Mouse (Mus musculus) embryonic facial prominence, embryonic 15.5 days (tissue): Measurements from ENCODE around the gene Wbp11. TPM values are rescaled to one million over a fixed set of nuclear protein-coding genes. Genes with fewer than 3 reads are reported as not detected.

ENCODE experiments used
- ATAC-seq: fragments of 200-750 bp; cut with Nextera tagmentation; 2 replicates; pipeline ENCODE4 v1.8.0; 2017; ENCODE audit warnings: low read depth, moderate TSS enrichment; ENCODE audit not compliant: insufficient number of reproducible peaks, low FRiP score, low TSS enrichment
- H3K27ac ChIP-seq: fragments of 300-500 bp; sonication (generic); replicated peaks from 2 replicates; pipeline ENCODE4 v1.5.1; 2015; ENCODE audit warnings: mild to moderate bottlenecking, inconsistent platforms
- H3K27me3 ChIP-seq: fragments of 300-500 bp; sonication (generic); 2 replicates; pipeline ENCODE4 v1.6.1; 2015; ENCODE audit warnings: inconsistent platforms
- H3K36me3 ChIP-seq: fragments of 300-500 bp; sonication (generic); 2 replicates; pipeline ENCODE4 v1.6.1; 2015; ENCODE audit warnings: mild to moderate bottlenecking, inconsistent platforms
- H3K4me1 ChIP-seq: fragments of 300-500 bp; sonication (generic); 2 replicates; pipeline ENCODE4 v1.6.1; 2015; ENCODE audit warnings: inconsistent platforms
- H3K4me2 ChIP-seq: fragments of 300-500 bp; sonication (generic); replicated peaks from 2 replicates; pipeline ENCODE4 v1.6.1; 2015; ENCODE audit warnings: mild to moderate bottlenecking, inconsistent platforms
- H3K4me3 ChIP-seq: fragments of 300-500 bp; sonication (generic); replicated peaks from 2 replicates; pipeline ENCODE4 v1.5.1; 2015; ENCODE audit warnings: mild to moderate bottlenecking, inconsistent platforms
- H3K9ac ChIP-seq: fragments of 300-500 bp; sonication (generic); 2 replicates; pipeline ENCODE4 v1.6.1; 2015; ENCODE audit warnings: inconsistent platforms
- H3K9me3 ChIP-seq: fragments of 300-500 bp; sonication (generic); replicated peaks from 2 replicates; pipeline ENCODE4 v1.6.1; 2016; ENCODE audit warnings: inconsistent platforms
- WGBS: fragments of 180-500 bp; shearing (Covaris S2); methylation state at CpG from one replicate; pipeline ENCODE4 v1.1.7; 2015; 5-methylcytosine and 5-hydroxymethylcytosine counted together
- polyA plus RNA-seq: library from polyadenylated mRNA; unstranded; fragments of >200 nt; fragmentation: Nextera tagmentation; extraction: Ambion mirVana; gene quantifications from 2 replicates; pipeline ENCODE4 v1.2.1, GENCODE M21; 2015

Gene Wbp11
- polyA plus RNA-seq, 1 experiment from 2014 or later = 104 TPM

DNA sequence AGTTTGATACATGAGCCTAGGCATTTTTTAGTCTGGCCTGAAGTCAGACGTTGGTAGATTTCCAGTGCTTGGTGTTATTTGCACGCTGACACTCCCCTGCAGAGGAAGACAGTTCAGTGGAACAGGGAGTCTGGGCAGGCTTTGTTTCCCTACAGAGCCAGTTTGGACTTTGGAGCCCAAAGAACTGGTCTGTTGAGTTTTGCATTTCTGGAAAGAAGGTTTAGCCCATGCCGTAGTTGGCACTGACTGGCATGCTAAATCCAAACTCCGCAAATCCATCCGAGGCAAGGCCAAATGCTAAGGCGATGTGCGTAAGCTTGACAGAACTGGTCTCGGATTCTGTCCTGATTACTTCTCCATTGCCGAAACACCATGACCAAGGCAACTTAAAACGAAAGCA is 16.8 kb downstream of the Wbp11 start:
- no peak overlapping the region for H3K27ac ChIP-seq
- H3K36me3 ChIP-seq = peaks cover 37% of the 10 kb centered on the region
- H3K9me3 ChIP-seq = no peaks in the 10 kb centered on the region
- WGBS = 80% methylated on average over 10 of the region's 10 CpGs
- peaks cover 33% of the 10 kb centered on the region for H3K4me1 ChIP-seq
- H3K9ac ChIP-seq = no peak overlapping the region
- no peak overlapping the region for H3K4me3 ChIP-seq
- no peak for ATAC-seq
- H3K27me3 ChIP-seq = no peaks in the 10 kb centered on the region
- H3K4me2 ChIP-seq = no peak overlapping the region

DNA sequence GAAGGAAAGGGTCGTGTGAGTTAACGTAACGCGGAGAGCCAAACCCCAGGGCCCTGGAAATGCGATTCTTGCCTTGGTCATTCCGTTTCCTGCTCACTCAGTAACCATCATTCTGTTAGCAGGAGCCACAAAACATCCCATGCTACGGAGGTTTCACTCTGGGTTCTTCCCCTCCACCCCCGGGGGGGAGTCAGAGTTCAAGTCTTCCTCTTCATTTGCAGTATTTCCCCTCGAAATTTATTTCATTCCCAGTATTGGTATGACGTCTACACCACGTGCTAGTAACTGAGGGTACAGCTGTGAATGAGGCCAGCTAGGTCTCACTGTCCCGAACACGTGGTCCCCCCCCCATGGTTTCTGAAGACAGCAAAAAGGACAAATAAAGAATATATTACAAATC is 18.4 kb downstream of the Wbp11 start:
- 66% methylated on average over 13 of the region's 13 CpGs for WGBS
- ATAC-seq = no peak
- Histone ChIP-seq H3K4me2 (peak overlapping the region; percentile 95), H3K9me3 (no peaks in the 10 kb centered on the region), H3K9ac (no peak overlapping the region), H3K4me1 (peaks cover 33% of the 10 kb centered on the region), H3K27me3 (no peaks in the 10 kb centered on the region), H3K27ac (no peak overlapping the region), H3K4me3 (peak overlapping the region; percentile 97), H3K36me3 (peaks cover 24% of the 10 kb centered on the region)

DNA sequence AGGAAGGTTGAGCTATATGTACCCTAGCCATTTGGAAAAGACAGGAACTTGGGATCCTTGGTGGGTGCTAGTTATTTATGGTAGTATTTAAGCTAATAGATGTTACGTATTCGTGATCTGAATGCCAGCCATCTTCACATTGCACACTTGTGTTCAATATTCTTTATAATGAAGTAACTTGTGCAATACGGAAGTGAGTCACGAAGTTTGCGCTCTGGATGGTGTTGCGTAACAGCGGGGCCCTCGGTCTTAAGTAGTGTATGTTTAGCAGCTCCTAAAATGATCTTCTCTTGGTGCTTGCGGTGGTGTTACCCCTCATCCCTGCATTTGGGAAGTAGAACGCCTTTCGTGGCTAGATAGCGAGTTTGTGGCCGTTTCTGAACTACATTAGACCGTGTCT is 19.0 kb downstream of the Wbp11 start:
- Histone ChIP-seq H3K27me3 (no peaks in the 10 kb centered on the region), H3K9ac (peak overlapping the region; percentile 58; the same call in 1 of the 2 replicates), H3K4me2 (peak overlapping the region; percentile 95), H3K36me3 (peaks cover 18% of the 10 kb centered on the region), H3K4me1 (peaks cover 33% of the 10 kb centered on the region), H3K27ac (peak overlapping the region; percentile 80), H3K9me3 (no peaks in the 10 kb centered on the region), H3K4me3 (peak overlapping the region; percentile 97)
- WGBS = 24% methylated on average over 14 of the region's 14 CpGs
- no peak for ATAC-seq

DNA sequence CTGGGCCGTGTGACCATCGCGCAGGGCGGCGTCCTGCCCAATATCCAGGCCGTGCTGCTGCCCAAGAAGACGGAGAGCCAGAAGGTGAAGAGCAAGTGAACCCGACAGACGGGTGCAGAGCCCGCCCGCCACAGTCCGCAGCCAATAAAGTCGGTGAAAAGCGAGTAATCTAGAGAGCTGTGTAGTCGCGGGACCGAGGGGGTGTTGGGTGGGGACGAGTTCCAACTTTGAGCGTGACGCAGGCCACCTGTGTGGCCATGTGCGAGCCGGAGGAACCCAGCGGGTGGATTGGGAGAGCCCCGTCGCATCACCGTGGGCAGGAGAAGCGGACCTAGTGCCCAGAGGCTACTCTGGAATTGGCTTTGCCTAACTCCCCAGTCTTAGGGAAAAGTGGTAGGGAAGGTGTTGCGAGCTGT is 19.4 kb downstream of the Wbp11 start:
- under 1% methylated on average over 28 of the region's 28 CpGs for WGBS
- ATAC-seq = no peak
- Histone ChIP-seq H3K9me3 (no peaks in the 10 kb centered on the region), H3K4me3 (peak overlapping the region; percentile 97), H3K9ac (peak overlapping the region; percentile 58), H3K4me1 (peaks cover 33% of the 10 kb centered on the region), H3K27ac (peak overlapping the region; percentile 80), H3K36me3 (peaks cover 14% of the 10 kb centered on the region), H3K27me3 (no peaks in the 10 kb centered on the region), H3K4me2 (peak overlapping the region; percentile 95)

DNA sequence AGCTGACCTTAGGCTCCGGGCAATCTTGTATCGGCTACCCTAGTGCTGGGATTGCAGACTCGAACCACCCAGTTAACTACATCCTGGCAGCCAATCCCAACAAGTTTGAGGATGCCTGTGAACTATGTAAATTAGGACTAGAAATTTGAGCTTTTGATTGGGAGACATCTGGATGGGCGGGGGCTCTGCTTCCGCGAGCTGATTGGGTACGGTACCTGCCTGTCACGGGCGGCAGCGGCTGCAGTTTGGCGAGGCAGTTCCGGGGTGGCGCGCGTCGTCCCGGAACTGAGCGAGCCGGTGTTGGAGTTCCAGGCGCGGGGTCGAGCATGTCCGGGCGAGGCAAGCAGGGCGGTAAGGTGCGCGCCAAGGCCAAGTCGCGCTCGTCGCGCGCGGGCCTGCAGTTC is 20.0 kb downstream of the Wbp11 start, which contains the start of gene H2afj:
TSS of gene H2afj (plus strand) at position 231 of the 404 bp plus-strand sequence.
- no peaks in the 10 kb centered on the region for H3K27me3 ChIP-seq
- H3K4me3 ChIP-seq = peak within 1 kb of the TSS; percentile 97
- H3K4me2 ChIP-seq = peak within 1 kb of the TSS; percentile 95
- H3K36me3 ChIP-seq = peaks cover 9% of the 10 kb centered on the region
- H3K9ac ChIP-seq = peak within 1 kb of the TSS; percentile 58
- no peaks in the 10 kb centered on the region for H3K9me3 ChIP-seq
- ATAC-seq = peak; percentile 87
- WGBS = under 1% methylated on average over 34 of the region's 34 CpGs
- peaks cover 35% of the 10 kb centered on the region for H3K4me1 ChIP-seq
- H3K27ac ChIP-seq = peak within 1 kb of the TSS; percentile 88

DNA sequence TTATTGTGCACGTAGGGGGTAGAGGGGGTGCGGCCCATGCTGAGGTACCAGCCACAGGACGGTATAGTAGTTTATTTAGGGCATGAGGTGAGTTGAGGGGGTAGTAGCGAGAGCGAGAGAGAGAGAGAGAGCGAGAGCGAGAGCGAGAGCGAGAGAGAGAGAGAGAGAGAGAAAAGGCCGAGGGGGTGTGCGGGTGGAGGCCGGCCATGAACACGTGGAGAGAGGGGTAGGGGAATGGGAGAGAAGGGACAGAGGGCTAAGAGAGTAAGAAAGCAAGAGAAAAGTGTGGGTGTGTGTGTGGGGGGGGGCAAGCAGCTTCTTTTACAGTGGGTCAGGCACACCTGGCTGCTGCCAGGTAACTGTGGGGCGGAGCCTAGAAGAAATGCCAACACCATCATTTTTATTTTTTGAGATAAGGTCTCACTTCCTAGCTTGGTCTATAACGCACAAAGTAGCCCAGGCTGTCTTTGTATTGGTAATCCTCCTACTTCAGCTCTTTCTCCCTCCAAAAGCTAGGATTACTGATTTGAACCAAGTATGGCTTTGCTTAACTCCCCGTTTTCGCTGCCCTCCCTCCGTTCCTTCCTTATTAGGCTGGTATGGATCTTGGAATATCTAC is 20.5 kb downstream of the Wbp11 start:
- H3K9ac ChIP-seq = no peak overlapping the region
- peak overlapping the region; percentile 97 for H3K4me3 ChIP-seq
- peaks cover 6% of the 10 kb centered on the region; the same call in 1 of the 2 replicates for H3K36me3 ChIP-seq
- ATAC-seq = no peak
- WGBS = 25% methylated on average over 17 of the region's 18 CpGs
- H3K27ac ChIP-seq = peak overlapping the region; percentile 88
- H3K4me1 ChIP-seq = peaks cover 38% of the 10 kb centered on the region
- no peaks in the 10 kb centered on the region for H3K27me3 ChIP-seq
- no peaks in the 10 kb centered on the region for H3K9me3 ChIP-seq
- H3K4me2 ChIP-seq = peak overlapping the region; percentile 95

DNA sequence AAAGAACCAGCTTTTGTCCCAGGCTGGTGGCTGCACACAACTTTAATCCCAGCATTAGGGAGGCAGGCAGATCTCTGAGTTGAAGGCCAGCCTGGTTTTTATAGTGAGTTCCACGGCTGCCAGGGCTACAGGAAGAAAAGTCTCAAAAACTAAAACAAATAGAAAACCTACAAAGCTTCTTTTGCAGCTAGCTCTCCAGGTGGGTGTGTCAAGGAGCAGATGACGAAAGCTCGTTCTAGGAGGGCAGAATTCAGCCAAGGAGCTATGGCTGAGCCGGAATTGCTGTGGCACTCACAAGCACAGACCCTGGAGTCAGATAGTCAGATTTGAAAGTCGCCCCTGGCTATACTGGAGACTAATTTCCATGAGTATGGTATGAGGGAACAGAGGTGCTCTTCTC is 21.2 kb downstream of the Wbp11 start:
- WGBS = 52% methylated on average over 5 of the region's 5 CpGs
- H3K4me1 ChIP-seq = peaks cover 38% of the 10 kb centered on the region
- H3K9me3 ChIP-seq = no peaks in the 10 kb centered on the region
- ATAC-seq = no peak
- H3K36me3 ChIP-seq = no peaks in the 10 kb centered on the region
- H3K27me3 ChIP-seq = no peaks in the 10 kb centered on the region
- peak overlapping the region; percentile 88 for H3K27ac ChIP-seq
- peak overlapping the region; percentile 95 for H3K4me2 ChIP-seq
- no peak overlapping the region; the same call in 1 of the 2 replicates for H3K4me3 ChIP-seq
- no peak overlapping the region for H3K9ac ChIP-seq

DNA sequence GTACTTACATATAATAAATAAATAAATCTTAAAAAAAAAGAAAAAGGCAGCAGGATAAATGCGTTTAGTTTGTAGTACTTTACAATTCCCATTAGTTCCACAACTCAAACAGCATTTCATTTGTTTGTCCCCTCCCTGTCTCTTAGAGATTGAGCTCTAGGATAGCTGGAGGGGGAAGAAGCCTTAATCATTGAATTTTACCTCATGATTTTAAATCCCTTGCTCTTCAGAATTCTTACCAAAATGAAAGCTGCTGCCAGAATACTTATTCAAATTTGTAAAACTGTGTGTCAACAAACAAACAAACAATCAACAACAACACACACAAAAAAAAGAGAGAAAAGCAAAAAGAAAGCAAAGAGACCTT is 22.6 kb downstream of the Wbp11 start:
- Histone ChIP-seq H3K9me3 (no peaks in the 10 kb centered on the region), H3K4me2 (no peak overlapping the region), H3K27ac (peak overlapping the region; percentile 100), H3K36me3 (no peaks in the 10 kb centered on the region), H3K4me1 (peaks cover 35% of the 10 kb centered on the region), H3K27me3 (no peaks in the 10 kb centered on the region), H3K9ac (no peak overlapping the region), H3K4me3 (no peak overlapping the region)
- 74% methylated on average over 1 of the region's 1 CpGs for WGBS
- no peak for ATAC-seq

DNA sequence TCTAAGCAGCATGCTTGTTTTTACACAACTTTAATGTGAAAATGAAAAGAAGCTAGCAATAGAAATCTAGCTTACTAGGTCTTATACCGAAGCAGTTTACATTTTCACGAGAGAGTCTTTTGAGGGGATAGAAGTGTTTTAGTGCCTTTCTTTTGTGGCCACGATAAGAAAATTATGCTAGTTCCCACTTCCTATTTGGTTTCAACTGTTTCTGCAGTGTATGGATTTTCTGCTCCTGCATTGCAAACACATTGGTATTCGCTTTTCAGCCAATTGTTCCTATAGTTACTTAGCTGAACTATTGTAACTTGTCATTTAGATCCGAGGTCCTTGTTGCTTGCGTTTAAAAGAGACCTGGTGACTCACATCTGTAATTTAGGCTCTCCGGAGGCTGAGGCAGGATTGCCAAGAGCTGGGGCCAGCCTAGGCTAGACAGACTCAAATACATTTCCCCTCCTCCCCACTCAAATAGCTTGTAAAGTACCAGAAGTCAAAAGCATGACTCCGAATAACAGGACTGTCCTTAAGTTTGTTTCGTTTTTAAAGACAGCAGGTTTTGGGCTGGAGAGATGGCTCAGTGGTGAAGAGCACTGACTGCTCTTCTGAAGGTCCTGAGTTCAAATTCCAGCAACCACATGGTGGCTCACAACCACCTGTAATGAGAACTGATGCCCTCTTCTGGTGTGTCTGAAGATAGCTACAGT is 23.2 kb downstream of the Wbp11 start:
- Histone ChIP-seq H3K27me3 (no peaks in the 10 kb centered on the region), H3K4me1 (peaks cover 31% of the 10 kb centered on the region), H3K4me2 (peak overlapping the region; percentile 88), H3K27ac (peak overlapping the region; percentile 100), H3K9ac (peak overlapping the region; percentile 37; the same call in 1 of the 2 replicates), H3K4me3 (peak overlapping the region; percentile 80), H3K36me3 (no peaks in the 10 kb centered on the region), H3K9me3 (no peaks in the 10 kb centered on the region)
- 24% methylated on average over 9 of the region's 9 CpGs for WGBS
- ATAC-seq = no peak

DNA sequence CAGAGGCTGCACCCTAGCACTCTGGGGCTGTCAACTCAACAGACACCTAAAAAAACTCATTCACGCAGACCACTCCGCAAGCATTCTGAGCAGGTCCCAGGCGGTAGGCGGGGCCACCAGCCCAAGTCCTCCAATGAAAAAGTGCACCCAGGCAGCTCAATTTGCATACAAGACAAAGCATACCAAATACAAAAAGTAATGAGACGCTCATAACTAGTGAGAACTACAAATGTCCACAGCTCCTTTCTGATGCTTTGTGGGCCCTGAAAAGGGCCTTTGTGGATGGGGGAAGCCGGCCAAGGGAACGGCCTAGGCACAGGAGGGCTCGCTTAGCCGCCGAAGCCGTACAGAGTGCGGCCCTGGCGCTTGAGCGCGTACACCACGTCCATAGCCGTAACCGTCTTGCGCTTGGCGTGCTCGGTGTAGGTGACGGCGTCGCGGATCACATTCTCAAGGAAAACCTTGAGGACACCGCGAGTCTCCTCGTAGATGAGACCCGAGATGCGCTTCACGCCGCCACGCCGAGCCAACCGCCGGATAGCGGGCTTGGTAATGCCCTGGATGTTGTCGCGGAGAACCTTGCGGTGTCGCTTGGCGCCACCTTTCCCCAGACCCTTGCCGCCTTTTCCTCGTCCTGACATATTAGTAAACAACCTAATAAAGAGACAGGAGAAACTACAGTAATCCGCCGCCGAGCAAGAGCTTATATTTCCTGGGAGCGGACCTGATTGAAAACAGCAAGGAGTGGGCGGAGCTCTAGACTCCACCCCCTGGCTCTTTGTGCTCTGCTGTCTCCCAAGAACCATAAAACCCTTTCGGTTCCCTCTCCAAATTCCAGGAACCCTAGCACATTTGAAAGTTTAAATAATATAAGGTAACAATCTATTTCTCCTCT is 24.0 kb downstream of the Wbp11 start, which contains the start of gene Hist4h4:
TSS of gene Hist4h4 (minus strand) at position 677 of the 895 bp plus-strand sequence.
- Histone ChIP-seq H3K9ac (peak within 1 kb of the TSS; percentile 99), H3K4me3 (peak within 1 kb of the TSS; percentile 80), H3K27ac (peak within 1 kb of the TSS; percentile 100), H3K36me3 (no peaks in the 10 kb centered on the region), H3K9me3 (no peaks in the 10 kb centered on the region), H3K27me3 (no peaks in the 10 kb centered on the region), H3K4me1 (peaks cover 23% of the 10 kb centered on the region), H3K4me2 (peak within 1 kb of the TSS; percentile 88)
- peak; percentile 71 for ATAC-seq
- WGBS = under 1% methylated on average over 50 of the region's 50 CpGs
